Mouse (Mus musculus) testis, adult 2 months (tissue): ENCODE measurements at regions not wholly inside any gene's neighbourhood (a gene's known extent, or its start where the extent isn't known, plus 50 kb on each side); places are given as distances from the start of the nearest gene placed in this dataset.

Experiments used
- CTCF ChIP-seq: fragments of 200-500 bp; IDR thresholded peaks from 2 replicates; pipeline ENCODE4 v1.5.1; 2012; ENCODE audit warnings: low read depth, mild to moderate bottlenecking, inconsistent platforms, low read length, moderate library complexity; ENCODE audit not compliant: control insufficient read depth, insufficient read depth, insufficient replicate concordance
- POLR2A ChIP-seq: fragments of 200-500 bp; IDR thresholded peaks from 2 replicates; pipeline ENCODE4 v1.6.1; 2012; ENCODE audit warnings: low read depth, mild to moderate bottlenecking, inconsistent platforms, low read length, moderate library complexity; ENCODE audit not compliant: control insufficient read depth

DNA sequence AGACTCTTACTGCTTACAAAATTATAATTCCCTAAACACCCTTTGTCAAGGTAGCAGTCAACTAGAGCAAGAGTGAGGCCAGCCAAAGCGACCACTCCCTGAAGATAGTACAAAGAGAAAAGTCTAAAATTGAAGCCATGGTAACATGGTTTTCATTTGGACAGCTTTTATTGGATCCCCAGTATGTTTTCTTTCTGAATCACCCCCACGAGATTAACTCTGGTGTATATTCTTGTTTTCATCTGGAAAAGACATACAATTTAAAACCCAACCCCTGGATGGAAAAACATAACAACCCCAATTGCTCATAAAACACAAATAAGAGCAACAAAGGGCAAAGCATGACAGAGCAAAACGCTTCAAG is 1339.0 kb downstream of the Zfp704 start:
- no peak for TF ChIP-seq CTCF
- no peak for TF ChIP-seq POLR2A
